Mouse (Mus musculus): ENCODE measurements around the gene Adam15. TPM values are rescaled to one million over a fixed set of nuclear protein-coding genes. Genes with fewer than 3 reads are reported as not detected.

Adam15 gene
- 103 and 104 TPM in 2 replicates for polyA plus RNA-seq (2012; rRNA removed)

GRCm38 (mm10) chr3:89349869-89350501 lies at the start of gene Adam15:
TSS of gene Adam15 (minus strand) at chr3:89349996.

GRCm38 (mm10) chr3:89394006-89394893 lies 44.5 kb upstream of the Adam15 start, which contains the start of gene Zbtb7b:
TSS of gene Zbtb7b (minus strand) at chr3:89394776.

GRCm38 (mm10) chr3:89365153-89365485 lies 15.3 kb upstream of the Adam15 start, which contains the start of gene Dcst1:
TSS of gene Dcst1 (minus strand) at chr3:89365253.

GRCm38 (mm10) chr3:89361675-89362074 lies 11.9 kb upstream of the Adam15 start, which contains the start of gene Dcst2:
TSS of gene Dcst2 (plus strand) at chr3:89361975.

GRCm38 (mm10) chr3:89337721-89338578 lies 11.8 kb downstream of the Adam15 start, which contains the start of gene Efna4:
TSS of gene Efna4 (minus strand) at chr3:89338028.

GRCm38 (mm10) chr3:89322514-89323165 lies 27.2 kb downstream of the Adam15 start, which contains the start of gene Efna3:
TSS of gene Efna3 (minus strand) at chr3:89322965.

Other genes starting within 250 kb of the Adam15 start
- 0.07 TPM in 1 of 2 replicates, not detected in the other for gene Gm43738, start 248.9 kb downstream of the Adam15 start, polyA plus RNA-seq (2012; rRNA removed)
- gene Fdps, start 248.0 kb downstream of the Adam15 start, polyA plus RNA-seq (2012; rRNA removed), result 301 and 321 TPM in 2 replicates
- gene Pklr, start 213.9 kb downstream of the Adam15 start, polyA plus RNA-seq (2012; rRNA removed), result 0.15 and 0.17 TPM in 2 replicates
- gene Hcn3, start 189.8 kb downstream of the Adam15 start, polyA plus RNA-seq (2012; rRNA removed), result 66.1 and 76.8 TPM in 2 replicates
- gene Clk2, start 185.2 kb downstream of the Adam15 start, polyA plus RNA-seq (2012; rRNA removed), result 79.8 and 84.1 TPM in 2 replicates
- gene Scamp3, start 172.5 kb downstream of the Adam15 start, polyA plus RNA-seq (2012; rRNA removed), result 116 and 120 TPM in 2 replicates
- gene Fam189b, start 166.9 kb downstream of the Adam15 start, polyA plus RNA-seq (2012; rRNA removed), result 67.2 and 68.9 TPM in 2 replicates
- 49.4 and 52.2 TPM in 2 replicates for gene Gba, start 147.1 kb downstream of the Adam15 start, polyA plus RNA-seq (2012; rRNA removed)
- 223 and 225 TPM in 2 replicates for gene Thbs3, start 134.8 kb downstream of the Adam15 start, polyA plus RNA-seq (2012; rRNA removed)
- gene Mtx1, start 122.9 kb downstream of the Adam15 start, polyA plus RNA-seq (2012; rRNA removed), result 145 and 148 TPM in 2 replicates
- gene Muc1, start 120.9 kb downstream of the Adam15 start, polyA plus RNA-seq (2012; rRNA removed), result 4.5 and 5.8 TPM in 2 replicates
- 101 TPM in 2 replicates for gene Krtcap2, start 104.0 kb downstream of the Adam15 start, polyA plus RNA-seq (2012; rRNA removed)
- 113 and 137 TPM in 2 replicates for gene Trim46, start 103.7 kb downstream of the Adam15 start, polyA plus RNA-seq (2012; rRNA removed)
- gene Dpm3, start 90.6 kb downstream of the Adam15 start, polyA plus RNA-seq (2012; rRNA removed), result 140 and 171 TPM in 2 replicates
- gene Slc50a1, start 79.4 kb downstream of the Adam15 start, polyA plus RNA-seq (2012; rRNA removed), result 53.7 and 53.8 TPM in 2 replicates
- 7.8 and 8.6 TPM in 2 replicates for gene Efna1, start 68.9 kb downstream of the Adam15 start, polyA plus RNA-seq (2012; rRNA removed)
- gene Efna3, start 27.0 kb downstream of the Adam15 start, polyA plus RNA-seq (2012; rRNA removed), result 94.2 and 96.9 TPM in 2 replicates
- 12.3 and 13.4 TPM in 2 replicates for gene Efna4, start 12.0 kb downstream of the Adam15 start, polyA plus RNA-seq (2012; rRNA removed)
- 0.28 and 0.30 TPM in 2 replicates for gene Dcst2, start 12.0 kb upstream of the Adam15 start, polyA plus RNA-seq (2012; rRNA removed)
- 0.07 and 0.17 TPM in 2 replicates for gene Dcst1, start 15.3 kb upstream of the Adam15 start, polyA plus RNA-seq (2012; rRNA removed)
- gene Zbtb7b, start 44.8 kb upstream of the Adam15 start, polyA plus RNA-seq (2012; rRNA removed), result 3.4 and 3.7 TPM in 2 replicates
- 3.1 and 3.7 TPM in 2 replicates for gene Lenep, start 52.8 kb upstream of the Adam15 start, polyA plus RNA-seq (2012; rRNA removed)
- gene Flad1, start 61.9 kb upstream of the Adam15 start, polyA plus RNA-seq (2012; rRNA removed), result 40.6 and 41.9 TPM in 2 replicates
- gene Cks1b, start 68.4 kb upstream of the Adam15 start, polyA plus RNA-seq (2012; rRNA removed), result 57.5 and 61.0 TPM in 2 replicates
- 19.4 and 22.6 TPM in 2 replicates for gene Shc1, start 68.4 kb upstream of the Adam15 start, polyA plus RNA-seq (2012; rRNA removed)
- gene Pygo2, start 80.2 kb upstream of the Adam15 start, polyA plus RNA-seq (2012; rRNA removed), result 65.5 and 66.0 TPM in 2 replicates
- gene Pbxip1, start 86.7 kb upstream of the Adam15 start, polyA plus RNA-seq (2012; rRNA removed), result 10.4 and 13.0 TPM in 2 replicates
- 110 and 117 TPM in 2 replicates for gene Pmvk, start 104.5 kb upstream of the Adam15 start, polyA plus RNA-seq (2012; rRNA removed)
- 12.9 and 13.2 TPM in 2 replicates for gene Kcnn3, start 170.2 kb upstream of the Adam15 start, polyA plus RNA-seq (2012; rRNA removed)

Data from central nervous system, embryonic 18 days (tissue).